9 mouse cellular contexts compared by ENCODE assay signal in genomic region chr7:78912253-78912973, GRCm38 (mm10). TPM values are rescaled to one million over a fixed set of nuclear protein-coding genes. Genes with fewer than 3 reads are reported as not detected.
DNase-seq lines count a peak whose midpoint lies in the region; ATAC-seq and TF ChIP-seq lines count a peak whose summit lies in the region.
"Had no signal": no experiment of that assay in that cellular context is flagged by ENCODE, and none has a peak within 500 bp of the region (broad histone marks: within the 10 kb centered on the region; RNA-seq: fewer than 3 reads in every experiment).

No protein-coding gene starts in this region.

- H3K4me3 ChIP-seq in layer of hippocampus, adult 2 months = peak overlapping the region; percentile 29; the same call in 1 of the 2 replicates

- peak; percentile 75 for ATAC-seq in granulocyte monocyte progenitor cell, adult 5-6 weeks (replicated peaks; ENCODE audit: poor library complexity, severe bottlenecking)
- ATAC-seq in megakaryocyte-erythroid progenitor cell, adult 5-6 weeks (replicated peaks; ENCODE audit: low FRiP score, low TSS enrichment, poor library complexity, severe bottlenecking) = peak; percentile 22; the same call in 1 of the 2 replicates
- ATAC-seq: Patski had no signal

- no peak for DNase-seq in layer of hippocampus, adult 2 months (ENCODE audit: low spot score in 2 of 2)
- no peak for DNase-seq in layer of hippocampus, postnatal 25 days (ENCODE audit: extremely low spot score in 1 of 2, low spot score in 1 of 2)
- DNase-seq in kidney, postnatal 14 days = peak; percentile 13
- peak; percentile 73 for DNase-seq in spleen, postnatal 36 days (ENCODE audit: low spot score in 2 of 2)
- DNase-seq in ovary, postnatal 10 days (ENCODE audit: low spot score) = no peak
- no peak for DNase-seq in layer of hippocampus, adult 9-10 months (ENCODE audit: low spot score)

- TF ChIP-seq CTCF in layer of hippocampus, adult 2 months (conservative IDR thresholded peaks at IDR 0.05) = no peak

- H3K27ac ChIP-seq in layer of hippocampus, adult 2 months = peak overlapping the region; percentile 46; the same call in 1 of the 2 replicates

RNA-seq across cellular contexts. Expression of gene Isg20, which starts 0.8 kb away (rescaled TPM):
- total RNA-seq in layer of hippocampus, adult 2 months (2021) = under 1 TPM; 0.34 to 0.49 TPM
- total RNA-seq in layer of hippocampus, postnatal 25 days (2021) = 1 to 10 TPM; 1.1 to 1.2 TPM
- 7.0 and 10.9 TPM in 2 replicates for total RNA-seq in granulocyte monocyte progenitor cell, adult 5-6 weeks (2014; fragmentation: Nextera tagmentation)
- total RNA-seq in granulocyte monocyte progenitor cell, adult 5-6 weeks (2017) = 3.8 and 10.4 TPM in 2 replicates
- 140 and 149 TPM in 2 replicates for total RNA-seq in megakaryocyte-erythroid progenitor cell, adult 5-6 weeks (2014; fragmentation: Nextera tagmentation)
- 46.2 and 54.5 TPM in 2 replicates for total RNA-seq in megakaryocyte-erythroid progenitor cell, adult 5-6 weeks (2017)

RNA-seq across cellular contexts. Expression of gene Aen, which starts 16.8 kb away (rescaled TPM):
- total RNA-seq in layer of hippocampus, adult 2 months (2021) = 10 to 100 TPM; 20.8 to 23.7 TPM
- total RNA-seq in layer of hippocampus, postnatal 25 days (2021) = 10 to 100 TPM; 21.5 to 23.1 TPM
- 29.4 and 44.3 TPM in 2 replicates for total RNA-seq in granulocyte monocyte progenitor cell, adult 5-6 weeks (2014; fragmentation: Nextera tagmentation)
- 32.9 and 35.2 TPM in 2 replicates for total RNA-seq in granulocyte monocyte progenitor cell, adult 5-6 weeks (2017)
- total RNA-seq in megakaryocyte-erythroid progenitor cell, adult 5-6 weeks (2014; fragmentation: Nextera tagmentation) = 77.3 and 78.2 TPM in 2 replicates
- total RNA-seq in megakaryocyte-erythroid progenitor cell, adult 5-6 weeks (2017) = 52.6 and 81.7 TPM in 2 replicates

Comparison
In these comparisons a context has a peak if more than half of its experiments do, and no peak if none do; other contexts are left out.
1. DNase-seq: peak in kidney, postnatal 14 days (single experiment) and spleen, postnatal 36 days (2 of 2); none in layer of hippocampus, adult 2 months (0 of 2), layer of hippocampus, postnatal 25 days (0 of 2), ovary, postnatal 10 days (single experiment) and layer of hippocampus, adult 9-10 months (single experiment).